In genomic region chr2:178098021-178098420, GRCm38 (mm10) we compare ENCODE assay signal across 9 mouse cellular contexts. TPM values are rescaled to one million over a fixed set of nuclear protein-coding genes. Genes with fewer than 3 reads are reported as not detected.
DNase-seq lines count a peak whose midpoint lies in the region; ATAC-seq and TF ChIP-seq lines count a peak whose summit lies in the region.
"Had no signal": no experiment of that assay in that cellular context is flagged by ENCODE, and none has a peak within 500 bp of the region (broad histone marks: within the 10 kb centered on the region; RNA-seq: fewer than 3 reads in every experiment).

No protein-coding gene starts in this region.

- H3K36me3 ChIP-seq in intestine, embryonic 14.5 days (ENCODE audit: control insufficient read depth, insufficient read depth, low read length): no peaks in the 10 kb centered on the region
- H3K36me3 ChIP-seq in intestine, embryonic 15.5 days: no peaks in the 10 kb centered on the region
- no peaks in the 10 kb centered on the region for H3K36me3 ChIP-seq in G1E (replicated peaks)
- H3K36me3 ChIP-seq: embryonic facial prominence, embryonic 15.5 days had no signal

- intact Hi-C loops in heart, postnatal 10 days (cut with DNase I): loop anchor here (5.0 kb wide), 1 partner anchor 239 kb away; no protein-coding TSS in a partner anchor
- intact Hi-C loops in left cerebral cortex, postnatal 14 days (cut with DNase I): no loop called here

- no peak overlapping the region for H3K4me2 ChIP-seq in intestine, embryonic 14.5 days (ENCODE audit: low read length)
- H3K4me2 ChIP-seq in intestine, embryonic 15.5 days (replicated peaks): no peak overlapping the region
- H3K4me2 ChIP-seq: embryonic facial prominence, embryonic 15.5 days had no signal

- no peak overlapping the region for H3K27ac ChIP-seq in intestine, embryonic 14.5 days (ENCODE audit: low read depth)
- H3K27ac ChIP-seq in intestine, embryonic 15.5 days: no peak overlapping the region
- H3K27ac ChIP-seq: embryonic facial prominence, embryonic 15.5 days had no signal

- H3K27me3 ChIP-seq in intestine, embryonic 14.5 days (replicated peaks; ENCODE audit: control insufficient read depth, insufficient read depth, low read length): no peaks in the 10 kb centered on the region
- no peaks in the 10 kb centered on the region for H3K27me3 ChIP-seq in intestine, embryonic 15.5 days (replicated peaks)
- no peaks in the 10 kb centered on the region for H3K27me3 ChIP-seq in G1E (ENCODE audit: insufficient read depth, low read length)
- H3K27me3 ChIP-seq: embryonic facial prominence, embryonic 15.5 days had no signal

- no peaks in the 10 kb centered on the region for H3K4me1 ChIP-seq in intestine, embryonic 14.5 days (replicated peaks; ENCODE audit: control insufficient read depth, insufficient read depth, low read length)
- H3K4me1 ChIP-seq in intestine, embryonic 15.5 days (replicated peaks): no peaks in the 10 kb centered on the region
- no peaks in the 10 kb centered on the region for H3K4me1 ChIP-seq in G1E (ENCODE audit: insufficient read depth, low read depth, low read length)
- H3K4me1 ChIP-seq: embryonic facial prominence, embryonic 15.5 days had no signal

- no peak overlapping the region for H3K4me3 ChIP-seq in intestine, embryonic 14.5 days (ENCODE audit: low read depth, low read length)
- no peak overlapping the region for H3K4me3 ChIP-seq in intestine, embryonic 15.5 days (replicated peaks)
- H3K4me3 ChIP-seq in G1E (ENCODE audit: low read depth, low read length): no peak overlapping the region
- H3K4me3 ChIP-seq: embryonic facial prominence, embryonic 15.5 days had no signal

- WGBS in intestine, embryonic 14.5 days: 5% methylated on average over 2 of the region's 2 CpGs
- 4% methylated on average over 2 of the region's 2 CpGs for WGBS in intestine, embryonic 15.5 days

- H3K9ac ChIP-seq in intestine, embryonic 14.5 days (ENCODE audit: low read length): no peak overlapping the region
- no peak overlapping the region for H3K9ac ChIP-seq in intestine, embryonic 15.5 days
- H3K9ac ChIP-seq: embryonic facial prominence, embryonic 15.5 days had no signal

- H3K9me3 ChIP-seq in intestine, embryonic 14.5 days (ENCODE audit: control insufficient read depth, low read length): no peaks in the 10 kb centered on the region
- H3K9me3 ChIP-seq in intestine, embryonic 15.5 days: no peaks in the 10 kb centered on the region
- no peaks in the 10 kb centered on the region for H3K9me3 ChIP-seq in G1E (replicated peaks)
- H3K9me3 ChIP-seq: embryonic facial prominence, embryonic 15.5 days had no signal

- DNase-seq in intestine, embryonic 14.5 days (ENCODE audit: low spot score): peak; percentile 81
- peak; percentile 28 for DNase-seq in G1E (ENCODE audit: low spot score)
- peak; percentile 80 to 82 for DNase-seq in cerebellum, adult 18-20 months
- DNase-seq in heart, postnatal 10 days: peak; percentile 45 to 62
- DNase-seq in left cerebral cortex, postnatal 14 days (ENCODE audit: low spot score in 2 of 2): peak; percentile 71 to 81
- peak; percentile 26 for DNase-seq in retina, adult 2 months (ENCODE audit: low read depth, low spot score)
- DNase-seq in yolk sac, embryonic 10.5 days (ENCODE audit: low spot score): no peak

- TF ChIP-seq CTCF in G1E (IDR thresholded peaks at IDR 0.05; ENCODE audit: low read depth, low read length): peak; percentile 50; the same call in 1 of the 2 replicates

- no peak for ATAC-seq in intestine, embryonic 14.5 days (replicated peaks; ENCODE audit: low FRiP score, low TSS enrichment, low read depth)
- no peak for ATAC-seq in intestine, embryonic 15.5 days
- peak; percentile 60; the same call in 1 of the 2 replicates for ATAC-seq in G1E (ENCODE audit: extremely low read depth, insufficient number of reproducible peaks, low FRiP score, poor library complexity, severe bottlenecking)

RNA-seq across cellular contexts. Expression of gene Zfp931, which starts 19.7 kb away (rescaled TPM):
- polyA plus RNA-seq in intestine, embryonic 14.5 days (2014; fragmentation: Nextera tagmentation; extraction: Ambion mirVana): 20.7 and 20.9 TPM in 2 replicates
- polyA plus RNA-seq in intestine, embryonic 15.5 days (2015; fragmentation: Nextera tagmentation; extraction: Ambion mirVana): 17.7 and 18.7 TPM in 2 replicates
- 2.7 and 3.2 TPM in 2 replicates for total RNA-seq in G1E (2014; fragmentation: Nextera tagmentation)
- total RNA-seq in G1E (2017): 3.4 and 3.8 TPM in 2 replicates
- 0.05 and 0.07 TPM in 2 replicates for polyA plus RNA-seq in G1E (2012)
- 1 to 10 TPM; 9.6 to 9.7 TPM for total RNA-seq in heart, postnatal 10 days (2021)
- total RNA-seq in left cerebral cortex, postnatal 14 days (2021): 10 to 100 TPM; 19.6 to 20.2 TPM

RNA-seq across cellular contexts. Expression of gene Phactr3, which starts 20.8 kb away (rescaled TPM):
- polyA plus RNA-seq in intestine, embryonic 14.5 days (2014; fragmentation: Nextera tagmentation; extraction: Ambion mirVana): 2.3 and 3.3 TPM in 2 replicates
- polyA plus RNA-seq in intestine, embryonic 15.5 days (2015; fragmentation: Nextera tagmentation; extraction: Ambion mirVana): 2.0 and 3.4 TPM in 2 replicates
- total RNA-seq in G1E (2014; fragmentation: Nextera tagmentation) (not detected in 2 replicates), G1E (2017) (0.05 TPM in 1 of 2 replicates, not detected in the other)
- not detected in 2 replicates for polyA plus RNA-seq in G1E (2012)
- total RNA-seq in heart, postnatal 10 days (2021): 1 to 10 TPM; 1.9 TPM
- total RNA-seq in left cerebral cortex, postnatal 14 days (2021): 100 to 1,000 TPM; 144 to 146 TPM

Comparison
In these comparisons a context has a peak if more than half of its experiments do, and no peak if none do; other contexts are left out.
1. RNA of gene Phactr3, which starts 20.8 kb away (total RNA-seq): 144 to 146 TPM in left cerebral cortex, postnatal 14 days; 1.9 TPM in heart, postnatal 10 days and 0.05 TPM in G1E; every median in the first group is over 10 times any median in the second.